Mouse (Mus musculus) neural tube, embryonic 15.5 days (tissue): ENCODE data around the gene Ptgdr. TPM values are rescaled to one million over a fixed set of nuclear protein-coding genes. Genes with fewer than 3 reads are reported as not detected.
A peak's percentile ranks its signal among the peaks of the same experiment; 100 is the strongest.
"Not testable (repeated sequence)": the region's sequence is repeated elsewhere in the genome, so short reads cannot be mapped to it uniquely, and the experiment has no call there.

Source experiments
- ATAC-seq: fragments of 200-750 bp; cut with Nextera tagmentation; 2 replicates; pipeline ENCODE4 v1.8.0; 2017; ENCODE audit warnings: mild to moderate bottlenecking, moderate TSS enrichment, moderate library complexity; ENCODE audit not compliant: low FRiP score
- H3K27ac ChIP-seq: fragments of 300-500 bp; sonication (generic); replicated peaks from 2 replicates; pipeline ENCODE4 v1.5.1; 2015; ENCODE audit warnings: mild to moderate bottlenecking, inconsistent platforms
- H3K27me3 ChIP-seq: fragments of 300-500 bp; sonication (generic); replicated peaks from 2 replicates; pipeline ENCODE4 v1.6.1; 2015; ENCODE audit warnings: inconsistent platforms
- H3K36me3 ChIP-seq: fragments of 300-500 bp; sonication (generic); 2 replicates; pipeline ENCODE4 v1.6.1; 2015; ENCODE audit warnings: inconsistent platforms
- H3K4me1 ChIP-seq: fragments of 300-500 bp; sonication (generic); 2 replicates; pipeline ENCODE4 v1.6.1; 2015; ENCODE audit warnings: inconsistent platforms
- H3K4me2 ChIP-seq: fragments of 300-500 bp; sonication (generic); 2 replicates; pipeline ENCODE4 v1.6.1; 2015; ENCODE audit warnings: inconsistent platforms, mild to moderate bottlenecking, moderate library complexity
- H3K4me3 ChIP-seq: fragments of 300-500 bp; sonication (generic); replicated peaks from 2 replicates; pipeline ENCODE4 v1.5.1; 2015; ENCODE audit warnings: mild to moderate bottlenecking, inconsistent platforms
- H3K9ac ChIP-seq: fragments of 300-500 bp; sonication (generic); replicated peaks from 2 replicates; pipeline ENCODE4 v1.6.1; 2015; ENCODE audit warnings: mild to moderate bottlenecking, inconsistent platforms
- H3K9me3 ChIP-seq: fragments of 300-500 bp; sonication (generic); replicated peaks from 2 replicates; pipeline ENCODE4 v1.6.1; 2016; ENCODE audit warnings: inconsistent platforms
- WGBS: fragments of 180-500 bp; shearing (Covaris S2); methylation state at CpG from one replicate; pipeline ENCODE4 v1.1.7; 2015; ENCODE audit warnings: mixed read lengths; 5-methylcytosine and 5-hydroxymethylcytosine counted together
- polyA plus RNA-seq: library from polyadenylated mRNA; unstranded; fragments of >200 nt; fragmentation: Nextera tagmentation; extraction: Ambion mirVana; gene quantifications from 2 replicates; pipeline ENCODE4 v1.2.1, GENCODE M21; 2015

The Ptgdr gene
- polyA plus RNA-seq, 1 experiment from 2014 or later, result 0.73 TPM

DNA sequence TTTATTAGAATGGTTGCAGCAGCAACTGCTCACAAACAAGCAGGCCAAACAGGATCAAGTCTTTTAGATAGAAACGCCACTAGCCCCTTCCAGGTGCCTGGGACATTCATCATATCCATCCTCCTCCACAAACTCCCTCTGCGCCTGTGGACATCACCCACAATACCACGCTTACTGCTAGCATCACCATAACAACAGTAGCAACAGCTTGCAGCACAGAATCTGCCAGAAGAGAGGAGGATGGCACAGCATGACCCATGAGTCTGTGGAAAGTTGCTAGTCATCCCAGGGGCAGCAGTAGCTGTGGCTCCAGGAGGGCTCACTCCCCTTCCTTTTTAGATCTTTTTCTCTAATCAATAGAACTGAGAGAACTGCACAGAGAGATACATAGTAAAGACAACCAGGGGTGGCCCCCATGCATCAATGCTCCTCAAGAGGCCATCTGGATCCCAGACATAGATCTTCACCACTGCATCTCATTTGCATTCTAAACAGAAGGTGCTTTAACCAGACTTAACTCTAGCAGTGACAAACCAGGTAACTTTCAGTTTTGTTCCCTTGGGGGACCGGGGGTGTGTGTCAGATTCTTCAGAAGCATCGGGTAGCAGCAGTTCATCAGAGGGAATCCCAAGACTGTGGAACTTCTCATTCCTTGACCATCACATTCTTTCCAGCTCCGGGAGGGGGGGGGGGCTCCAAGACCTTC lies 12.5 kb downstream of the Ptgdr start:
- Histone ChIP-seq H3K36me3 (no peaks in the 10 kb centered on the region), H3K27ac (no peak overlapping the region), H3K4me1 (0 out of 2 replicates have a peak, but pooled peaks cover 3% of the 10 kb centered on the region), H3K4me3 (no peak overlapping the region), H3K9ac (no peak overlapping the region), H3K4me2 (no peak overlapping the region), H3K27me3 (no peaks in the 10 kb centered on the region), H3K9me3 (no peaks in the 10 kb centered on the region)
- no peak for ATAC-seq
- WGBS, result 76% methylated on average over 6 of the region's 6 CpGs

DNA sequence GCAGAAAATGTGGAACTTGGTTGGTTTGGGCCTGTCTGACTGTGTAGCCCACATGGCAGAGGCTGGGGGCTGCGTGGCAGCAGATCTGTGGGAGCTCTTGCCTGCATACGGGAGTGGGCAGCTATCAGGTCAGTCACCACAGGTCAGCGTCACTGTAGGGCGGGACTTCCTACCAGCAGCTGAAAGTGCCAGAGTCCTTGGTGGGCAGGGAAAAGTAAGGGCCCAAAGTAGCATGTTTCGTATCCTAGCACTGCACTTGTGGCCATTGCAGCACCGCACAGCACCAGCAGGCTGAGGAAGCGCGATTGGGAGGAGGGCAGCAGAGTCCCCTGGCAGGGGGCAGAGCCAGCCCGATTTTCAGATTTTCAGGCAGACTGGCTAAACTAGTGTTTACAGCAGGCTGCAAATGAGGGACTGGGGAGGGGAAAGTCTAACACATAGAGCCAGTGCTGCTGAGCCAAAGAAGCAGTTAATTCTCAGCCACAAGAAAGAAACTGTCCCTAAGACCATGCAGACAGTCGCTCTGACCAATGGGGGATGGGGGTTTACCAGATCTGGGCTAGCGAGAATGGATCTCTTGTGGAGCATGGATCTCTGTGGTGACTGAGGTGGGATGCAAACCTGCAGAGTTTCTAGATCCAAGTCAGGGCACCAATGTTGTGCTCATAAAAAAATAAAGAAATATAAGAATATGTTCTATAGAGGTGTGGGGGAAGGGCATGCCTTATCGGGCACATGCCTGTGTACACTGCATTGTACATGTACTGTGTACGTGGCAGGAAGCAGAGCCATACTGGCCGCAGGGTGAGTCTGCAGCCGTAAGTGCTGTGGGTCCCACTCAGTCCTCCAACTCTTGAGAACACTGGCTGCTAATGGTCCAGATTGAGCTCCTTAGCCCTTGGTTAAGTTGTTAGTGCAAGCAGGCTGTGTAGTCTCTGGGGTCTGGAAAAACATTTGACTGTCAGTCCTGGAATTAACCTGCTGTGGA lies 15.1 kb downstream of the Ptgdr start:
- Histone ChIP-seq H3K27me3 (no peaks in the 10 kb centered on the region), H3K27ac (no peak overlapping the region), H3K9me3 (no peaks in the 10 kb centered on the region), H3K4me2 (peak overlapping the region; percentile 41), H3K36me3 (no peaks in the 10 kb centered on the region), H3K4me3 (no peak overlapping the region), H3K9ac (no peak overlapping the region), H3K4me1 (0 out of 2 replicates have a peak, but pooled peaks cover 3% of the 10 kb centered on the region)
- peak; percentile 62 for ATAC-seq
- 42% methylated on average over 15 of the region's 15 CpGs for WGBS

DNA sequence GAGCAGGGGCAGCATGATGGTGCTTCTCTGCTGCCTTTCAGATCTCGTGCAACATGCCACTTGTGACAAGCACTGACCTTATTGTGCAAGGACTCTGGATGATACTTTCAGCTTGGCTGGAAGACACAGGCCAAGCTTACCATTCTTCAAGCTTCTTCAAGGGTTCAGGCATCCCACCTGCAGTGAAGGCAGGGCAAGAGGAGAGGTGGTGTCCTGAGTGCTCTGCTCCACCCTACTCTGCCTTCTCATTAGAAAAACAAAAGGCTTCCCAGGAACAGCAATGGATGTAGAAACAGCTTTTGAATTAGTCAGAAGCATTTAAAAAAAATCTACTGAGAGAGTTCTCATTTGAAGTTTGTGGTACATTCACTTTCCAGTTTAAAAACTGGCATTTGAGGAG lies 20.5 kb downstream of the Ptgdr start:
- H3K27me3 ChIP-seq, result no peaks in the 10 kb centered on the region
- no peaks in the 10 kb centered on the region for H3K36me3 ChIP-seq
- no peak overlapping the region for H3K9ac ChIP-seq
- H3K27ac ChIP-seq, result no peak overlapping the region
- H3K9me3 ChIP-seq, result no peaks in the 10 kb centered on the region
- ATAC-seq, result no peak
- 53% methylated on average over 1 of the region's 1 CpGs for WGBS
- H3K4me1 ChIP-seq, result no peaks in the 10 kb centered on the region; the same call in 1 of the 2 replicates
- H3K4me2 ChIP-seq, result no peak overlapping the region
- H3K4me3 ChIP-seq, result no peak overlapping the region

- Histone ChIP-seq H3K36me3 (no peaks in the 10 kb centered on the region), H3K4me1 (no peaks in the 10 kb centered on the region; the same call in 1 of the 2 replicates), H3K4me3 (no peak overlapping the region), H3K27me3 (no peaks in the 10 kb centered on the region), H3K27ac (no peak overlapping the region), H3K4me2 (no peak overlapping the region), H3K9ac (no peak overlapping the region), H3K9me3 (no peaks in the 10 kb centered on the region)
- no peak for ATAC-seq
- 77% methylated on average over 2 of the region's 2 CpGs for WGBS
Observed at GRCm38 (mm10) chr14:44835132-44835531, 24.0 kb downstream of the Ptgdr start.

GRCm38 (mm10) chr14:44834134-44834533 lies 25.0 kb downstream of the Ptgdr start:
- not testable (repeated sequence) for H3K27ac ChIP-seq, H3K4me2 ChIP-seq, H3K4me3 ChIP-seq, H3K9ac ChIP-seq, H3K36me3 ChIP-seq, H3K9me3 ChIP-seq, H3K4me1 ChIP-seq, H3K27me3 ChIP-seq
- ATAC-seq, result peak; percentile 70; the same call in 1 of the 2 replicates
- WGBS, result 16% methylated on average over 3 of the region's 3 CpGs

GRCm38 (mm10) chr14:44833096-44833495 lies 26.1 kb downstream of the Ptgdr start:
- H3K4me3 ChIP-seq, H3K27ac ChIP-seq, H3K9me3 ChIP-seq, ATAC-seq, H3K4me2 ChIP-seq, H3K9ac ChIP-seq, H3K27me3 ChIP-seq, H3K36me3 ChIP-seq, H3K4me1 ChIP-seq: not testable (repeated sequence)
- WGBS, result 94% methylated on average over 4 of the region's 4 CpGs

- H3K4me2 ChIP-seq, result no peak overlapping the region
- no peak for ATAC-seq
- H3K36me3 ChIP-seq, result no peaks in the 10 kb centered on the region
- no peak overlapping the region for H3K9ac ChIP-seq
- H3K27ac ChIP-seq, result no peak overlapping the region
- H3K27me3 ChIP-seq, result no peaks in the 10 kb centered on the region
- WGBS, result 79% methylated on average over 4 of the region's 4 CpGs
- H3K9me3 ChIP-seq, result no peaks in the 10 kb centered on the region
- no peaks in the 10 kb centered on the region for H3K4me1 ChIP-seq
- no peak overlapping the region for H3K4me3 ChIP-seq
Observed at GRCm38 (mm10) chr14:44827736-44828135, 31.4 kb downstream of the Ptgdr start.

DNA sequence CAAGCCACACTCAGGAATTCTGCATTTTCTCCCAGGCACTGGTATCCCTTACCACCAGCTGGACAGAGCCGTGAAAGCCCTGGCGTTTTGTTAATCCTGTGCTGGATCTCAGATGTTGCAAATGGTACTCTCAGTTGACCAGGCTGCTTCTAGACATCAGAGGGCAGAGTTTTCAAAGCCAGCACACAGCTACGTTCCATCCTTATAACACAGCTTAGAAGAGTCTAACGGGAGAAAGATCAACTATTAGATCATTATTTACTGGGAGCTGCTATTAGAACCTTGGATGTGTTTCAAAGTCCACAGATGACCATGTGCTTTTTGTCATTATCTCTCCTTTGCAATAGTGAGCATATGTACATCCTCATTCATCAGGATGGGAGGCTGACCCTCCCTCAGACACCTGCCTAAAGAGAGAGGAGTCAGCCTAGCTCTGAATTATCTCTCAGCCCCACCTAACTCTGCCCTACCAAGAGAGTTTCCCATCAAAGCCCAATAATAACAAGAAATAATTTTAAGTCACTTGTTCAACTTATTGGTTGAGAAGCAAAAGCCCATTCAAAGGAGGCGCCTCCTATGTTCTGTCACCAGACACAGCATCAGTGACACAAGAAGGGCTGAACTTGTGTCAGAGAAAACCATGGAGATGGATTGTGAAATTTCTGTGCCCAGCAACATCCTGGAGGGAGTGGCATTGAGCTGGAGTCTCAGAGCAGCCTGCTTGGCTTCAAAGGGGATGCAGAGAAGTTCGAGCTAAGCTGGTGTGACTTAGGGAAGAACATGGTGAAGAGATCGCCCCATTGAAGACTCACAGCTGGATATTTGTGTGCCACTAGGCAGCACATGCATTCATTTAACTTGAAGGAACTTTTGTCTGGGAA lies 37.8 kb downstream of the Ptgdr start:
- Histone ChIP-seq H3K4me3 (no peak overlapping the region), H3K27me3 (no peaks in the 10 kb centered on the region), H3K9ac (no peak overlapping the region), H3K4me2 (no peak overlapping the region), H3K27ac (no peak overlapping the region), H3K36me3 (no peaks in the 10 kb centered on the region), H3K4me1 (no peaks in the 10 kb centered on the region), H3K9me3 (no peaks in the 10 kb centered on the region)
- 74% methylated on average over 7 of the region's 7 CpGs for WGBS
- no peak for ATAC-seq

DNA sequence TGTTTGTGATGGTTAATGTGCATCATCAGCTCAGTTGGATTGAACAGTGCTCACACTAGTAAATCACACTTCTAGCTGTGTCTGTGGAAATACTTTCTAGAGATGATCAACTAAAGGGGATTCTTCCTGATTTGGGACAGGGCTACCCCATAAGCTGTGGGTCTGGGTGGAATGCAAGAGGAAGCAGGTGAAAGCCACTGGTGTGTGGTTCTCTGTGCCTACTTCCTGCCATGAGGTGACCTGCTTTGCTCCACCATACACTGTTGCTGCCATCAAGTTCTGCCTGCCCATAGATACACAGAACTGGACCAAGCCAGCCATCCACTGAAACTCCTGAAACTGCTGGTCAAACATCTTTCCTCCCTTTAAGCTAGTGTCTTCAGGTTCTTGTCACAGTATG lies 46.0 kb downstream of the Ptgdr start:
- H3K4me3 ChIP-seq, ATAC-seq: not testable (repeated sequence)

More for the DNA sequence above, 46.0 kb downstream of the Ptgdr start:
- H3K27ac ChIP-seq, H3K4me2 ChIP-seq, H3K4me1 ChIP-seq, H3K9me3 ChIP-seq, H3K36me3 ChIP-seq, H3K9ac ChIP-seq, H3K27me3 ChIP-seq: not testable (repeated sequence)
